ENCODE assay signal across 16 mouse cellular contexts in genomic region chr11:21428013-21428317, GRCm38 (mm10).
"Had no signal": no experiment of that assay in that cellular context is flagged by ENCODE, and none has a peak within 500 bp of the region (broad histone marks: within the 10 kb centered on the region; RNA-seq: fewer than 3 reads in every experiment).

No protein-coding gene starts in this region.

- H3K27me3 ChIP-seq: limb, embryonic 12.5 days; liver, embryonic 13.5 days; neural tube, embryonic 15.5 days; stomach, embryonic 15.5 days had no signal

- H3K4me3 ChIP-seq: layer of hippocampus, adult 2 months; limb, embryonic 12.5 days; liver, embryonic 13.5 days; midbrain, embryonic 10.5 days; myocyte; neural tube, embryonic 15.5 days; stomach, embryonic 15.5 days had no signal

- H3K9ac ChIP-seq: limb, embryonic 12.5 days; liver, embryonic 13.5 days; lung, embryonic 14.5 days; neural tube, embryonic 15.5 days; stomach, embryonic 15.5 days had no signal

- DNase-seq: kidney, postnatal 10 days; kidney, postnatal 4 days; liver, embryonic 13.5 days; lung, embryonic 14.5 days; lung, postnatal 10 days; lung, postnatal 4 days; midbrain, embryonic 14.5 days; right cerebral cortex, adult 18-20 months; spleen, adult 18-20 months; thymus, postnatal 4 days had no signal

- H3K4me2 ChIP-seq: limb, embryonic 12.5 days; liver, embryonic 13.5 days; lung, embryonic 14.5 days; neural tube, embryonic 15.5 days; stomach, embryonic 15.5 days had no signal

- H3K36me3 ChIP-seq: limb, embryonic 12.5 days; liver, embryonic 13.5 days; midbrain, embryonic 10.5 days; neural tube, embryonic 15.5 days; stomach, embryonic 15.5 days had no signal

- H3K9me3 ChIP-seq: limb, embryonic 12.5 days; liver, embryonic 13.5 days; midbrain, embryonic 10.5 days; neural tube, embryonic 15.5 days; stomach, embryonic 15.5 days had no signal

- H3K27ac ChIP-seq: layer of hippocampus, adult 2 months; limb, embryonic 12.5 days; liver, embryonic 13.5 days; midbrain, embryonic 10.5 days; neural tube, embryonic 15.5 days; stomach, embryonic 15.5 days had no signal

- H3K4me1 ChIP-seq: neural tube, embryonic 15.5 days; stomach, embryonic 15.5 days had no signal
